Mouse (Mus musculus): ENCODE measurements at regions not wholly inside any gene's neighbourhood (a gene's known extent, or its start where the extent isn't known, plus 50 kb on each side); places are given as distances from the start of the nearest gene placed in this dataset.

DNA sequence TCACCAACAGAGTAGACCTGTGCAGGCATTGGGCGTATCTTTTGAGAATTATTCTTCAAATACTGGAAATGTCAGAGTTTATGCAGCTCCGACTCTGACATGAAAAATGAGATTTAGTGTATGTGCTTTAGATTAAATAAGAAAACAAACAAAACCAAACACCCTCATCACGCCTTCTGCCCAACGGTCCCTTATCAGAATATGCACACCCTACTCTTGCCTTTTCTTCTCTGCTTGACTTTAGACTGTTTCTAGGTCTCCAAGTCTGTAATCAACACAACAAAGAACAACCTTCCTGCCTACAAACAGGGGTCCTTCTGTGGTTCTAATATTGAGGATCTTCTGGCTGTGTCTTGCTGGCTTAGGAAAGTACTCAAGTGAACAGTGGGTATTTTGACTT lies 153.8 kb upstream of the Kbtbd8 start:
- in situ Hi-C loops (cut with MboI; ENCODE audit: low pct_unique_long_range_greater_than_20kb in 1 of 2, low sequenced_read_pairs in 2 of 2, unreplicated experiment in 1 of 2): loop anchor here (10.0 to 25.0 kb wide), 2 partner anchors 418 to 426 kb away; no protein-coding TSS in a partner anchor

DNA sequence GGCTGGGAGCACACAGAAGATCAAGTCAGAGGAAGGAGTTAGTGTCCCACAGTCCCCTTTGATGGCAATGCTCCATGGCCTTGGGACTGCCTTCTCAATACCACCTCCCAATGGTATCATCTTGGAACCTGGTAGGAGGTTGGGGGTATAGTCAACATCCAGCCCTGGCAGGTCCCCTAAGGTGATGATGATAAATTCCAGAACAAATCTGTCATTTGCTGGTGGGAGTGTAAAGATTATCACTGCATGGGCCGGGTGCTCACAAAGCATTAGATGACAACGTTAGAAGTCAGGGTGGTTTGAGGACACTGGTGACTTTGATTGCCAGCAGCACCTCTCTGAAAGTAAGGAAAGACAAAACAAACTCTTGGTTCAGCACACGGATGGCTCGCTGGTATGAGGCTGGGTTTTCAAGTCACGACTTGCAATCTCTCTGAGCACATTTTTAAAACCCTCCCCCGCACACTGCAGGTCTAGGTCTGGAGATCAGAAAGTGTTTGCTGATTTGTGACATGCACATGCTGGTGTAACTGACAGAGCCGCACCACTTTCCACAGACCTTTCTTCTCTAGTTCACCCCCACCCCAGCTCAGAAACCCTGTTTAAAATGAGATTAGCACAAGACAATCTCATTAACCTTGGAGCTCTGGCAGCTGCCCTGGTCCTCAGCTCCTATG lies 154.5 kb upstream of the Kbtbd8 start:
- in situ Hi-C loops (cut with MboI; ENCODE audit: low pct_unique_long_range_greater_than_20kb in 1 of 2, low sequenced_read_pairs in 2 of 2, unreplicated experiment in 1 of 2): loop anchor here (10.0 to 25.0 kb wide), 2 partner anchors 418 to 425 kb away; no protein-coding TSS in a partner anchor

DNA sequence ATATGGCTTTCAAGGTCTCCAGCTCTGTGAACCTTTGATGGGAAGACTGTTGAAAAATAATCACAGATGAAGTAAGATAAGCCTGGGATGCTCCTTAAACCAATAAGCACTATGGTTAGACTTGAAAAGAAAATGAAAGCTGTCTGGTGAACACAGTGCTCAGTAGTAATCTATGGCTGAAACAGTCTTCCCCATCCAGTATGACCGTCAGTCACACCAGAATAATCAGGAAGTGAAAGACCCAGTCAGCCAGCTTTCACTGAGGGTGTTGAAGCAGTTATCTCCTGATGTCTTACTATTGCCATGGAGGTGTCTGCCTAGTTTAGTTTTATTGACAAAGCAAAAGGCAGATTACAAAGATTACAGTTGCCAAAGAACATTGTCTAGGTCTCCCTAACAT lies 155.2 kb upstream of the Kbtbd8 start:
- in situ Hi-C loops (cut with MboI; ENCODE audit: low pct_unique_long_range_greater_than_20kb in 1 of 2, low sequenced_read_pairs in 2 of 2, unreplicated experiment in 1 of 2): loop anchor here (10.0 to 25.0 kb wide), 2 partner anchors 417 to 425 kb away; no protein-coding TSS in a partner anchor

DNA sequence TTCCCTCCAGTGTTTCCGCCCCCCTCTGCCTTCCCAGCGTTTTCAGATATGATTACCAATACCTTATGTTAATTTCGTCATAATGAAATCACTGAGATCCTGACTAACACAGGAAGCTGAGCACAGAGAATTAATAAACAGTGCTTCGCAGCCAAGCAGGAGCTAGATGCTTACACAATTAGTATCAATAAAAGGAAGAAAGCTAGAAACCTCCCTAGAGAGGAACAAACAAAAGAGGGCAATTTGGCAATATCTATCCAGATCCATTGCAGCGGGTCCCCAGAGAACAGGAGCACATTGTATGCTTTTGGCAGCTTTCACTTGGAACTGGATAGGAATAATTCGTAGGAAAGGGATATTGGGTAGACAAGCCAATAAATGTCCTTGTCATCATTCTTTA lies 159.1 kb upstream of the Kbtbd8 start:
- in situ Hi-C loops (cut with MboI; ENCODE audit: low pct_unique_long_range_greater_than_20kb in 1 of 2, low sequenced_read_pairs in 2 of 2, unreplicated experiment in 1 of 2): loop anchor here in 1 of 2 experiments (25.0 kb wide), 1 partner anchor 421 kb away; no protein-coding TSS in a partner anchor

DNA sequence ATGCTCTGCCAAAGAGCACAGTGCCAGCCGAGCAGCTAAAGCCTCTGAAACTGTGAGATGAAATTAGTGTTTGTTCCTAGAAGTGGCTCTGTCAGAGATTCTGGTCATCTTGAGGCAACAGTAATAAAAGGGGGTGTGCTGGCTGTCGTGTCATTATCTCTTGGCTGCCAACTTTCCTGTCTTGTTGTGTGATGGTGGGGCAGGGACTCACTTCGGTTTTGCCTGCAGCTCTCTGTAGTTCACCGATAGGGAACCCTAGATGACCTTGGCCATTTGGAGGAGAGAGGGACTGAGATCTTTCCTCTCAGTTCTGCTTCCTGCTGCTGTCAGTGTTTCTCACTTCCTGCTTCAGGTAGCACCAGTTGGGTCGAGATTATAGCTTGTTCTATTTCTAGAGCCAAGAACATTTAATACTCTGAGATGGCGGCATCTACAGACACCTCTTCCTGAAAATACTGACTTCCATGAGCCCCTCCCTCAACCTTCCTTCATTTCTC lies 159.8 kb upstream of the Kbtbd8 start:
- in situ Hi-C loops (cut with MboI; ENCODE audit: low pct_unique_long_range_greater_than_20kb in 1 of 2, low sequenced_read_pairs in 2 of 2, unreplicated experiment in 1 of 2): loop anchor here in 1 of 2 experiments (25.0 kb wide), 1 partner anchor 420 kb away; no protein-coding TSS in a partner anchor

DNA sequence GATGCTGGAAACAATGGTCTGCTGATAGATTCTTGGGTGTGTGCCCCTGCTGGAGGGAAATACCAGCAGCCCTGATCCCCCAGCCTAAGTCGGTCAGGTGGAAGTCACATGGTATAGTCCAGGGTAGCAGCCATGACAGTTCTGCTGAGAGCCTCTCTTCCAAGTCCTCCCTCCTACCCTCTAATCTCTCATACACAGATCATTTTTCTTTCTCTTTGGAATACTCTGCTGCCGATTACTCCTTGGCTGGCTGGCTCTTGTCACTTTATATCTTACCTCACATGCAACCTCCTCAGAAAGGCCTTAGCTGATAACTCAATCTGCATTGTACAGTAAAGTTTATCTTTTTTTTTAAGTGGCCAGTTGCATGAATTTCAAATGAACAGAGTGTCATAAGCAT lies 162.5 kb upstream of the Kbtbd8 start:
- in situ Hi-C loops (cut with MboI; ENCODE audit: low pct_unique_long_range_greater_than_20kb in 1 of 2, low sequenced_read_pairs in 2 of 2, unreplicated experiment in 1 of 2): loop anchor here in 1 of 2 experiments (25.0 kb wide), 1 partner anchor 417 kb away; no protein-coding TSS in a partner anchor

DNA sequence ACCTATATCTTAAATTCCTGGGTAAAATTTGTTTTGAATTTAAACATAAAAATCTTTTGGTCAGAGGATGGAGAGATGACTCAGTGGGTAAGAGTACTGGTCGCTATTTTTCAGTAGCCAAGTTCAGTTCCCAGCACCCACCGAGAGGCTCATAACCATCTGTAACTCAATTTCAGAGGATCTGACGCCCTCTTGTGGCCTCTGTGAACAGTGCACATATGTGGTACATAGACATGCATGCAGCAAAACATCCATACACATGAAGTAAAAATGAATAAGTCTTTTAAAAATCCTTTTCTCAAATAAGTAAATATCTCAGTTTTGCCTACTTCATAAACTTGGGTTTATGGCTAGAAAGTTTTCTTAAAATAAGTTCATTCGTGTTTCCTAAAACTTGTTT lies 163.4 kb upstream of the Kbtbd8 start:
- in situ Hi-C loops (cut with MboI; ENCODE audit: low pct_unique_long_range_greater_than_20kb in 1 of 2, low sequenced_read_pairs in 2 of 2, unreplicated experiment in 1 of 2): loop anchor here in 1 of 2 experiments (25.0 kb wide), 1 partner anchor 416 kb away; no protein-coding TSS in a partner anchor

DNA sequence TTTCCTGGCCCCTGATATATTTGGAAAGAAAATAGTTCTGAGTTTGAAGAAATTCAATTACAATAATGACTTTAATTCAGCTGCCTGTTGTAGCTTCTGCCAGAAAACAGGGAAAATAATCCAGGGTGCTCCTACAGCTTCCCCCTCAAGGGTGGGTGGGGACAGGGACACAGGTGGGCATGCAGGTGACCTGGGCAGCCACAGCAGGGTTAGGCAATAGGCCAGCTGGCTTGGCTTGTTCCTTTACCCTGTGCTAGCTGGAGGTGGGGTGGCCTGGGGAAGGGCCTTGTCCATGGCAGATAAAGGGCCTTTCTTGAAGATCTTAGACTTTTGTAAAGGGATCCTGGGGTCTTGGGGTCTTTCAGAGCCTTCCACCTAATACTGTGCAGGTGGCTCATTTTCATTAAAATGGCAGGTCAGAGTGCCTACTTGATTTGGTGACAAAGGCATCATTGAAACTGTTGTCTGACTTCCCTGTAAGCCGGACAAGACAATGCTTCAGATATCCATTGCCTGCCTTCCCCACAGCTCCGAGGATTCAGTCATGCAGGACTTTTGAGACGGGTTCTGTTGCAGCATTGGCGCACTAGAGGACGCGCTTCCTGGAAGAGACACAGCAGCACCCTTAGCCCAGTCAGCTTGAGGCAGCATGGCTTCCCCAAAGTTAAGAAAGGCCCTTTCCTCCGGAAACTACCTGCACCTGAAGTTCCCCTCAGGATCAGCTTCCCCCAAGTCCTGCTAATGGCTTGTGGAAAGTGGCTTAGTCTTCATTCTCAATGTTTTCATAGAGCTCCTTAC lies 164.9 kb upstream of the Kbtbd8 start:
- in situ Hi-C loops (cut with MboI; ENCODE audit: low pct_unique_long_range_greater_than_20kb in 1 of 2, low sequenced_read_pairs in 2 of 2, unreplicated experiment in 1 of 2): loop anchor here in 1 of 2 experiments (25.0 kb wide), 1 partner anchor 415 kb away; no protein-coding TSS in a partner anchor

DNA sequence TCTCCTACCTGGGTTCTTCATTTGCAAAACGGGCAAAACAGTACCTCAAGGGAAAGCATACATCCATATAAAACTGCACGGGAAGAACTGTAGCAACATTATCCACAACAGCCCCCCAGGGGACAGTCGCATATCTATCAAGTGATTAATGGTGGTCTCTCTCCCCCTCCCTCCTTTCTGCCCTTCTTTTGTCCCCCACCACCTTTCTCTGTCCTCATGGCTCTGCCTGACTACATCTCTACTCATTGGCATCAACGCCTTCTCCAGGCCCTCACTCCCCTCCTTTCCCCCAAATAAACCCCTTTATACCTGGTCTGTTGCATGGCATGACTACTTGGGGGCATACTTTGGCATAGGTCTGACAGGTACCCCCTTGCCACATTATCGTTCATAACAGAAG lies 166.1 kb upstream of the Kbtbd8 start:
- in situ Hi-C loops (cut with MboI; ENCODE audit: low pct_unique_long_range_greater_than_20kb in 1 of 2, low sequenced_read_pairs in 2 of 2, unreplicated experiment in 1 of 2): loop anchor here in 1 of 2 experiments (25.0 kb wide), 1 partner anchor 414 kb away; no protein-coding TSS in a partner anchor

DNA sequence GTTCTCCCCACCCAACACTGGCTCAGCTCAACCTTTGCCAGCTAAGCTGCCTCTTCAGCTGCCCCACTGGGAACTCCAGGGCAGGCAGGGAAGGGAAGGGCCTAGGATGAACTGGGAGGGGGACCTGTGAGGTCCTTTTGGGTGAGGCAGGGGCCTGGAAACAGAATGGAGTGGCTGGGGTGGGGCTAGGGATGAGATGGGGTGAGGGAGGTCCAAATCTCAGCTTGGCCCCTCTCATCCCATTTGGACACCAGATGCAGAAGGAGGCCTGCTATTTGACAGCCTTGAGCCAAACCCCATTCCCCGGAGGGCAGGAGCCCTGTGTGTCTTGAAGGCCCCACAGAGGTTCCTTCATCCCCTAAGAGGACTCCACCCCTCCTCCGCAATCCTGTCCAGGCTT lies 166.7 kb upstream of the Kbtbd8 start:
- in situ Hi-C loops (cut with MboI; ENCODE audit: low pct_unique_long_range_greater_than_20kb in 1 of 2, low sequenced_read_pairs in 2 of 2, unreplicated experiment in 1 of 2): loop anchor here in 1 of 2 experiments (25.0 kb wide), 1 partner anchor 413 kb away; no protein-coding TSS in a partner anchor

DNA sequence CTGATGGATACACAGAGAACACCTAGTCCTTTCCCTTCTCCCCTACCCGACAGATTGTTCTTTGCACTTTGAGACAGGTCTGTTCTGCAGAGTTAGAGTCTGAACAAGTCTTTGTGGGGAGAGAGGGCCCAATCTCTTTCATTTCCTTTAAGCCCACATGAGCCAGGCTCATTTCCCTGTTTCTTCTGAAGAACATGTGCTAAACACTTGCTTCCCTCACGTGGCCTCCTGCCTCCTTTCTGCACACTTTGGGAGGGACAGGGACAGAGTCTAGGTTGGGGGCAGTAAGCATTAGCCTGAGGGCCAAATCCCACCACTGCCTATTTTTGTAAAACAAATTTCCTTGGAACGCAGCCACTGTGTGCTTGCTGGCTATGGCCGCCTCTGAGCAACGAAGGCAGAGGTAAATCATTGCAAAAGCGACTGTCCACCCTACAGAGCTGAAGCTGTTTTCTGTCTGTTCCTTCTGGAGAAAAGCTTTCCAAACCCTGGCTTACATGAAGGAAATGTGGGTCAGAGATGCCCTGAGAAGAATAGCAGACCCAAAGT lies 170.6 kb upstream of the Kbtbd8 start:
- in situ Hi-C loops (cut with MboI; ENCODE audit: low pct_unique_long_range_greater_than_20kb in 1 of 2, low sequenced_read_pairs in 2 of 2, unreplicated experiment in 1 of 2): no loop called here

DNA sequence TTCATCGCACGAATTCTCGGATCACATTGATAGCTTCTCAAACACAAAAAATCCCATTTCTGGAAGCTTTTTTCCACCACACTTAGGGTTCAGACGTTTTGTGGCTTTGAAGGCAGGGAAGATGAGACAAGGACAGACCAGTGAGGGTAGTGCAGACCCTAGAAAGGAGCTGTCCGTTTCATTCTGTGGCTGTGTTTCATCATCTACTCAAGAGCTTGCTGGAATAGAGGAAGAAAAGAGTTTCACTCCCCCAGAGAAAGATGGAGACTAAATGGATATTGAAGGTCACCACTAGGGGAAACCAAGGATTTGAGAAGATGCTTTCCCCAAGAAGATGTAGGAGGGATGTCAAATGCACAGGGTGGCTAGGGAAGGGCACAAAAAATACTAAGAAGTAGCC lies 171.3 kb upstream of the Kbtbd8 start:
- in situ Hi-C loops (cut with MboI; ENCODE audit: low pct_unique_long_range_greater_than_20kb in 1 of 2, low sequenced_read_pairs in 2 of 2, unreplicated experiment in 1 of 2): no loop called here

DNA sequence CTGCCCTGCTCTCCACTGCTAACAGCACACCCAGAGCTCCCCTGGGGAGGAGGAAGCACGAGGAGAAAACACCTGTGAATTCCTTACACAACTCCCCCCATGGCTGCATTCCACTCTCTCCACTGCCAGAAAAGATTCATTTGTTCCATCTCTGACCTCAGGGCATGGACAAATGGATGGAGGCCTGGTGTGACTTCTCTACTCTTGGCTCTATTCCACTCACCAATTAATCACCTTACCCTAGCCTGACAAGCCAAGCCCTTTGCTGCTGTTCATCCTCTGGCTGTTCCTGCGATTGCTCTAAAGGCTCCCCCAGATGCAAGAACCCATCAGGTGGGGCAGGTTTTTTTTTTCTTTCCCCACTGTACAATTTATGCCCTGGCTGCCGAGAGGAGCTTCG lies 172.8 kb upstream of the Kbtbd8 start:
- in situ Hi-C loops (cut with MboI; ENCODE audit: low pct_unique_long_range_greater_than_20kb in 1 of 2, low sequenced_read_pairs in 2 of 2, unreplicated experiment in 1 of 2): no loop called here

DNA sequence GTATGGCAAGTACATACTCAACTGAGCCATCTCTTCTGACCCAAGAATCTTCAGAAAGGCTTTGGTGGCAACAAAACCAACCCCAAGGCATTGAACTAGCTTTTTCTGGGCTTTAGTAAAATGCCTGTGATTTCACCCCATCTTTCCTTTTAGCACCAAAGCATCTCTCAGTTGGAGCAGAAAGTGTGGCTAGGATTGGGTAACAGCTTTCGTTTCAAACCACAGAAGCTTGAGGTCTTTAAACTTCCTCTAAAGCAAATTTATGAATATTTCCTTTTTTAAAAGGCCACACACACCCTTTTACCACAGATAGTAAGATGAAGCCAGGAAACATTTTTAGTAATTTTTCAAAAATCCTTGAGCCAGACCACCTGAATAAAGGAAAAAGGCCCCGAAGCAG lies 178.1 kb upstream of the Kbtbd8 start:
- in situ Hi-C loops (cut with MboI; ENCODE audit: low pct_unique_long_range_greater_than_20kb in 1 of 2, low sequenced_read_pairs in 2 of 2, unreplicated experiment in 1 of 2): no loop called here

DNA sequence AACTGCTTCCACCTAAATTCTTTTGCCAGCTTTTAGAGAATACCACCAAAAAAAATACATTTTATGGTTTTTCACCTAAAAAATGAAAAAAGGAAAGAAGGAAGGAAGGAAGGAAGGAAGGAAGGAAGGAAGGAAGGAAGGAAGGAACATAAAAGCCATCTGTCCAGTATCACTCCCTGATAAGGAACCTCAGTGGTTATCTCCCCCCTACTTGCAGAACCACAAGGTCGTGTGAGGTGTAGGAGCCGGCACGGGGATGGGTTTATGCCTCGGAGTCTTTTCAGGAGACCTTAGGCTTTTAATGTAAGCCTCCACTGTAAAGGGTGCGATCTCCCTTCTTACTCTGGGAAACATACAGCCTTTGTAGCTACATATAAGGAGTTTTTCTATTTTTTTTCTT lies 180.8 kb upstream of the Kbtbd8 start:
- in situ Hi-C loops (cut with MboI; ENCODE audit: low pct_unique_long_range_greater_than_20kb in 1 of 2, low sequenced_read_pairs in 2 of 2, unreplicated experiment in 1 of 2): no loop called here

DNA sequence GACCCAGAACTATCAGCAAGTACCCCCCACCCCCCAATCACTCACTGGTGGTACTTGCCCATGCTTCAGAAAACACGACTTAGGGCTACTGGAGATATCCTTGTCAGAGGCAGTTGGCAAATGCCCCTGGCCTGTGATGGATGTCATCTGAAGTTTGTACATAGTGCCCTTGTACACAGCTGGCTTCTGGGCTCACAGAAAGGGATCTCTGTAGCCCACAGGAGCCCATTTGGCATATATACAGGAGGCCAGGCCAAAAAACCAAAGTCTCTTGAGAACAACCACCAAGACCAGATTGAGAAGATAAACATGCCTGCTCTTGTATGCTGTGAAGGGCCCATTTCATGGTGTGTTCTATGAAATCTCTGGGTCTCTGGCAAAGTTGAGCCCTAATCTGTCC lies 181.3 kb upstream of the Kbtbd8 start:
- in situ Hi-C loops (cut with MboI; ENCODE audit: low pct_unique_long_range_greater_than_20kb in 1 of 2, low sequenced_read_pairs in 2 of 2, unreplicated experiment in 1 of 2): no loop called here

DNA sequence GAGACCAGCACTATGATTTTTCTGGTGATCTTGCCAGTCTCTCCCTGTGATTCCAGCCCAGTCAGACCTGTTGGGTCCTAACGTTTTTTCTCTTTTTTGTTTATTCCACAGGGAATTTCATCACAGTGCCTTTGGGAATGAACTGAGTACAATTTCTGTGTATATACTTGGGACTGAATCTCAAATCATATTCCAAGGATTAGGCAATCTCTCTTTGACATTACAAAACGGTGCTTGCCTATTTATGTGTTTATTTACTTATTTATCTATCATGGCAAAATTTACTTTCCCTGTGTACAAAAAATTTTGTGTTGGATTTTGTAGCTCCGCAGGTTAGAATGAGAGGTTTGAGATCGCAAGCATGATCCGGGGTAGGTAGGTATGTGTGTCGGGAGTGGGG lies 189.2 kb upstream of the Kbtbd8 start:
- in situ Hi-C loops (cut with MboI; ENCODE audit: low pct_unique_long_range_greater_than_20kb in 1 of 2, low sequenced_read_pairs in 2 of 2, unreplicated experiment in 1 of 2): no loop called here

DNA sequence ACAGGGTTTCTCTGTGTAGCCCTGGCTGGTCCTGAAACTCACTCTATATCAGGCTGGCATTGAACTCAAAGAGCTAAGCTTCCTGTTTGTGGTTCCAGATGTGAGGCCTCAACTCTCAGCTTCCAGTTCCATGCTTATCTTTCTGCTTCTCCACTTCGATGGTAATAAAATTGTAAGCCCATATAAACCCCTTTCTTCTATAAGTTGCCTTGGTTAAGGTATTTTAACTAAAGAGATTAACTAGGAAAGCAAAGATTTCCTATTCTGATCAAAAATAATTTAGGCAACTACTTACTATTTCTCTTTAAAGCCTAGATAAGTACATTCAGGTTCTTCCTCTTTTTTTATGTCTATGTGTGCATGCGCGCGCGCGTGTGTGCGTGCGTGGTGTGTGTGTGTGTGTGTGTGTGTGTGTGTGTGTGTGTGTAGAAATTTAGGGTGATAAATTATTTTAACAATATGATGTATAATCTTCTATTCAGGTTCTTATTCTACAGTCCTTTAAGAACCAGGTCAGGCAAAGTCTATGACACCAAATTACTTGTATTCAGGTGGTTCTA lies 190.3 kb upstream of the Kbtbd8 start:
- in situ Hi-C loops (cut with MboI; ENCODE audit: low pct_unique_long_range_greater_than_20kb in 1 of 2, low sequenced_read_pairs in 2 of 2, unreplicated experiment in 1 of 2): no loop called here

DNA sequence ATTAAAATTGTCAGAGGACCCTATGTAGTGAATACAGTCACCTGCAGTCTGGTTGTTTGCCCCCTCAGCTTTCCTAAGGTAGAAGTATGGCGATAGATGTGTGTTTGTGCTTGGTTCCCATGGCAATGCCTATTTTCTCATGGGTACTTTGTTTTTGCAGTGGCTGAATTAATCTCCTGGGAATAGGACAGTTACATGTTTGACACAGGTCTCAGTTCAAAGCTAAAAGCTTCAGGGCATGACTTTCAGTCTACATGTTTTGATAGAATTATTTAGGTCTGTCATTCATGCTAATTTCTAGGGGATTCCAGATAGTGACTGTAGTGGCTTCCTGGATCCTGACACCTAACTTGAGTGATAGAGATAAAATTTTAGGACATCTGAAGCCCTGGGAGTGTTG lies 191.6 kb upstream of the Kbtbd8 start:
- in situ Hi-C loops (cut with MboI; ENCODE audit: low pct_unique_long_range_greater_than_20kb in 1 of 2, low sequenced_read_pairs in 2 of 2, unreplicated experiment in 1 of 2): no loop called here
